Mouse (Mus musculus): ENCODE results near the gene Agap1. TPM values are rescaled to one million over a fixed set of nuclear protein-coding genes. Genes with fewer than 3 reads are reported as not detected.

Agap1 gene
- polyA plus RNA-seq, 1 experiment from 2014 or later, result 4.2 TPM

- no peaks in the 10 kb centered on the region for H3K36me3 ChIP-seq (ENCODE audit: control insufficient read depth, insufficient read depth, low read length)
- H3K4me2 ChIP-seq (replicated peaks; ENCODE audit: low read depth), result no peak overlapping the region
- no peak overlapping the region for H3K4me3 ChIP-seq (ENCODE audit: low read depth, low read length)
- 0 out of 2 replicates have a peak, but pooled peaks cover 2% of the 10 kb centered on the region for H3K4me1 ChIP-seq (replicated peaks; ENCODE audit: control insufficient read depth, insufficient read depth)
- H3K27ac ChIP-seq (replicated peaks), result no peak overlapping the region
- TF ChIP-seq EP300 (optimal IDR thresholded peaks at IDR 0.05) (no peak), CTCF (IDR thresholded peaks at IDR 0.05; ENCODE audit: low read depth) (peak; percentile 99)
- no peaks in the 10 kb centered on the region for H3K27me3 ChIP-seq (ENCODE audit: control insufficient read depth, insufficient read depth, low read length)
- no peak overlapping the region for H3K9ac ChIP-seq (ENCODE audit: low read length)
- DNase-seq (ENCODE audit: low spot score) (peak; percentile 92), ATAC-seq (ENCODE audit: low FRiP score, low TSS enrichment) (peak; percentile 58)
- H3K9me3 ChIP-seq (ENCODE audit: control insufficient read depth, low read length), result no peaks in the 10 kb centered on the region
- WGBS, result 0% methylated on average over 4 of the region's 4 CpGs
Observed at GRCm38 (mm10) chr1:89524369-89524768, 69.8 kb downstream of the Agap1 start.

DNA sequence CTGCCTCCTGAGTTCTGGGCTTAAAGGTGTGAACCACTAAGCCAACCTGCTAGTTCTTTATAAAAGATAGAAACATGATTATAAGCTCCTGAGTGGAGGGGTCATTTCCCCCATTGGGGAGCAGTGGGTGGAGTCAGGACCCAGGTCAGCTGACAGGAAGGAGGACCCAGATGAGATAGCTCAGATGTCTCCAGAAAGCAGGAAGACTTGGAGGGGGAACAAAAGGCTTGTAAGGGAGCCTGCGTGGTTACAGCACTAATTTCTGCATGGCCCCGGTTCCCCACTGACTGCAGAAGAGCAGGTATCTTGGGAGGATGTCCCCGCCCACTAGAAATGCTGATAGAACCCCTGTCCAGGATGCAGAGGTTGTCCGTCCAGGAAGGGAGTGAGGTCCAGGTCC lies 70.4 kb downstream of the Agap1 start:
- Histone ChIP-seq H3K27ac (replicated peaks) (no peak overlapping the region), H3K27me3 (ENCODE audit: control insufficient read depth, insufficient read depth, low read length) (no peaks in the 10 kb centered on the region), H3K9me3 (ENCODE audit: control insufficient read depth, low read length) (no peaks in the 10 kb centered on the region), H3K4me1 (replicated peaks; ENCODE audit: control insufficient read depth, insufficient read depth) (0 out of 2 replicates have a peak, but pooled peaks cover 2% of the 10 kb centered on the region), H3K36me3 (ENCODE audit: control insufficient read depth, insufficient read depth, low read length) (no peaks in the 10 kb centered on the region), H3K9ac (ENCODE audit: low read length) (no peak overlapping the region), H3K4me3 (ENCODE audit: low read depth, low read length) (no peak overlapping the region), H3K4me2 (replicated peaks; ENCODE audit: low read depth) (no peak overlapping the region)
- TF ChIP-seq EP300 (optimal IDR thresholded peaks at IDR 0.05) (no peak), CTCF (IDR thresholded peaks at IDR 0.05; ENCODE audit: low read depth) (no peak)
- WGBS, result 69% methylated on average over 4 of the region's 4 CpGs
- ATAC-seq (ENCODE audit: low FRiP score, low TSS enrichment) (no peak), DNase-seq (ENCODE audit: low spot score) (no peak)

GRCm38 (mm10) chr1:89525825-89526224 lies 71.2 kb downstream of the Agap1 start:
- no peaks in the 10 kb centered on the region for H3K27me3 ChIP-seq (ENCODE audit: control insufficient read depth, insufficient read depth, low read length)
- ATAC-seq (ENCODE audit: low FRiP score, low TSS enrichment) (0 out of 2 replicates have a peak, but pooled peaks have one; percentile 5), DNase-seq (ENCODE audit: low spot score) (peak; percentile 37)
- no peaks in the 10 kb centered on the region for H3K9me3 ChIP-seq (ENCODE audit: control insufficient read depth, low read length)
- 0 out of 2 replicates have a peak, but pooled peaks cover 2% of the 10 kb centered on the region for H3K4me1 ChIP-seq (replicated peaks; ENCODE audit: control insufficient read depth, insufficient read depth)
- TF ChIP-seq CTCF (IDR thresholded peaks at IDR 0.05; ENCODE audit: low read depth) (peak; percentile 87), EP300 (optimal IDR thresholded peaks at IDR 0.05) (no peak)
- H3K36me3 ChIP-seq (ENCODE audit: control insufficient read depth, insufficient read depth, low read length), result no peaks in the 10 kb centered on the region
- H3K4me3 ChIP-seq (ENCODE audit: low read depth, low read length), result no peak overlapping the region
- H3K27ac ChIP-seq (replicated peaks), result no peak overlapping the region
- H3K9ac ChIP-seq (ENCODE audit: low read length), result no peak overlapping the region
- 32% methylated on average over 13 of the region's 13 CpGs for WGBS
- H3K4me2 ChIP-seq (replicated peaks; ENCODE audit: low read depth), result no peak overlapping the region

DNA sequence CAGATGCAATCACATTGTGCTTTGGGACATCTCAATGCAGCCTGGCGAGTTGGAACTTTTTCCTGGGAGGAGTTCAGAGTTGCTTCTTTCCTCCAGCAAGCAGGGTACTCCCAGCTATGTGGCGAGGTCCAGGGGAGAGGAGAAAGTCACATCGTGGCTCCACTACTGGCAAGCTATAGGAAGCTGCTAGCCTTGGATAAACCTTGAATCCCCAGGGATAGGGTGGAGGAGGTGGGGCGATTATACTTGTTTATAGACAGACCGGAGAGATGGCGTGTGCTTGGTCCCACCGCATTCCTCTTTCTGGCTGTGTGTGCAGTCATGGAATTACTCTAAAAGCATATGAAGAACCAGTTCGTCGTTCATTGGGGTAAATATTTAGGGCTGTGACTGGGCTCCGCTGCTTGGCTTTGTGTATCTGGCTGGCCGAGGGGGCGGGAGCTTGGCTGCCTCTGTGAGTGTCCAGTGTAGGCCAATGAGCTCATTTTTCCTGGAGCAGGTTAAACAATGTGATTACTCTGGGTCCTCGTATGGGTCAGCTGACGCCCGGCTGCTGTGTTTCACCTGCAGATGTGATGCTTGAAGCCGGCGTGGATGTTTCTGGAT lies 74.2 kb downstream of the Agap1 start:
- TF ChIP-seq CTCF (IDR thresholded peaks at IDR 0.05; ENCODE audit: low read depth), result no peak
- no peak overlapping the region for H3K9ac ChIP-seq (ENCODE audit: low read length)
- peak overlapping the region; percentile 56; the same call in 1 of the 2 replicates for H3K27ac ChIP-seq (replicated peaks)
- DNase-seq (ENCODE audit: low spot score) (peak; percentile 61), ATAC-seq (ENCODE audit: low FRiP score, low TSS enrichment) (peak; percentile 49; the same call in 1 of the 2 replicates)
- no peaks in the 10 kb centered on the region for H3K9me3 ChIP-seq (ENCODE audit: control insufficient read depth, low read length)
- 21% methylated on average over 17 of the region's 17 CpGs for whole genome bisulfite sequencing
- H3K36me3 ChIP-seq (ENCODE audit: control insufficient read depth, insufficient read depth, low read length), result no peaks in the 10 kb centered on the region
- no peak overlapping the region for H3K4me3 ChIP-seq (ENCODE audit: low read depth, low read length)
- 0 out of 2 replicates have a peak, but pooled peaks cover 2% of the 10 kb centered on the region for H3K4me1 ChIP-seq (replicated peaks; ENCODE audit: control insufficient read depth, insufficient read depth)
- H3K4me2 ChIP-seq (replicated peaks; ENCODE audit: low read depth), result no peak overlapping the region; the same call in 1 of the 2 replicates
- H3K27me3 ChIP-seq (ENCODE audit: control insufficient read depth, insufficient read depth, low read length), result no peaks in the 10 kb centered on the region

DNA sequence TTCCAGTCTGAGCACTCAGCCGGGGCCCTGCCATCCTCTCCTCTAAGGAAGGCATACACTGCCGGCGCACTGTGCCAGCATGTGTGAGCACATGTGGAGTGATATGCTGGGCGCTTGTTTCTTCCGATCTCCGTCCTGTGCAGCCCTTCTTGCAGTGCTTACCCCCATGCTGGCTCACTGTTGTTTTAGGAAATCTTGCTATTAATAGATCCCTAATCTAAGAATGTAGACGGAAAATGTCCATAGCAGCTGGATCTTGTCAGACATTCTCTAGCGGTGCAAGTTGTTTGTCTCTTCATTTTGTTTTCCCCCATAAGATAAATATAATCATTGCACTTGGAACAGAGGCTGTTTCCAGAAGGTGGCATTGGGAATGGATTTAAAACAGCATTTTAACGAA lies 79.1 kb downstream of the Agap1 start:
- 0 out of 2 replicates have a peak, but pooled peaks cover under 1% of the 10 kb centered on the region for H3K4me1 ChIP-seq (replicated peaks; ENCODE audit: control insufficient read depth, insufficient read depth)
- H3K36me3 ChIP-seq (ENCODE audit: control insufficient read depth, insufficient read depth, low read length), result no peaks in the 10 kb centered on the region
- H3K27me3 ChIP-seq (ENCODE audit: control insufficient read depth, insufficient read depth, low read length), result no peaks in the 10 kb centered on the region
- ATAC-seq (ENCODE audit: low FRiP score, low TSS enrichment) (no peak), DNase-seq (ENCODE audit: low spot score) (no peak)
- no peaks in the 10 kb centered on the region for H3K9me3 ChIP-seq (ENCODE audit: control insufficient read depth, low read length)
- H3K9ac ChIP-seq (ENCODE audit: low read length), result no peak overlapping the region
- H3K4me3 ChIP-seq (ENCODE audit: low read depth, low read length), result no peak overlapping the region
- H3K27ac ChIP-seq (replicated peaks), result peak overlapping the region; percentile 71; the same call in 1 of the 2 replicates
- H3K4me2 ChIP-seq (replicated peaks; ENCODE audit: low read depth), result peak overlapping the region; percentile 11; the same call in 1 of the 2 replicates
- no peak for TF ChIP-seq CTCF (IDR thresholded peaks at IDR 0.05; ENCODE audit: low read depth)
- TF ChIP-seq EP300 (optimal IDR thresholded peaks at IDR 0.05), result no peak
- 49% methylated on average over 9 of the region's 9 CpGs for WGBS

- no peak for DNase-seq (ENCODE audit: low spot score)
- Histone ChIP-seq H3K9ac (ENCODE audit: low read length) (no peak overlapping the region), H3K27ac (replicated peaks) (no peak overlapping the region), H3K36me3 (ENCODE audit: control insufficient read depth, insufficient read depth, low read length) (no peaks in the 10 kb centered on the region), H3K27me3 (ENCODE audit: control insufficient read depth, insufficient read depth, low read length) (no peaks in the 10 kb centered on the region), H3K9me3 (ENCODE audit: control insufficient read depth, low read length) (no peaks in the 10 kb centered on the region), H3K4me3 (ENCODE audit: low read depth, low read length) (no peak overlapping the region), H3K4me1 (replicated peaks; ENCODE audit: control insufficient read depth, insufficient read depth) (no peaks in the 10 kb centered on the region), H3K4me2 (replicated peaks; ENCODE audit: low read depth) (no peak overlapping the region)
- ATAC-seq (ENCODE audit: low FRiP score, low TSS enrichment), result no peak
- TF ChIP-seq EP300 (optimal IDR thresholded peaks at IDR 0.05), result no peak
- TF ChIP-seq CTCF (IDR thresholded peaks at IDR 0.05; ENCODE audit: low read depth), result no peak
Observed at GRCm38 (mm10) chr1:89535206-89535605, 80.6 kb downstream of the Agap1 start.

Measured in stomach, postnatal 0 days (tissue).